Mouse (Mus musculus) gastrocnemius, adult 18-20 months (tissue): ENCODE measurements at regions not wholly inside any gene's neighbourhood (a gene's known extent, or its start where the extent isn't known, plus 50 kb on each side); places are given as distances from the start of the nearest gene placed in this dataset.
A peak's percentile ranks its signal among the peaks of the same experiment; 100 is the strongest.

ENCODE experiments used
- DNase-seq: peaks from one replicate; pipeline ENCODE4 v3.0.0; 2021; ENCODE audit warnings: low spot score

DNA sequence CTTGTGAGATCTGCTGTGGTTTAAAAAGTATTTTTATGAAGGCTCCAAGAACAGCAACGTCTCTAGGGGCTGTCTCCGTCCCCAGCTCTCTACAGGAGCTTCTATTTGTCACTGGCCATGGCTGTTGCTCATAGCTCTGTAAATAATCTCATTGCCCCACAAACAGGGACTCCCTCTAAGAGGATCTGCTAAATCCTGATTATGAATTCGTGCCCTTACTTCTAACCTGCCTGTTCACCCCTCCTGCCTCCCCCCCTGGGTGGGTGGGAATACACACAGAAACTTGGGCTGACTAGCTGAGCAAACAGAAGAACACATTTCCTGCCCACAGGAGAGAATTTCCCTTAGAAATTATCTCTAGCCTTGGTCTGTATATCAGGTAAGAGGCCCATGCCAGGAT is 155.9 kb upstream of the Ncam1 start:
- DNase-seq: no peak

- no peak for DNase-seq
These were observed 151.6 kb upstream of the Ncam1 start for GRCm38 (mm10) chr9:49950321-49950720.

- DNase-seq: no peak
These were observed 149.8 kb upstream of the Ncam1 start for GRCm38 (mm10) chr9:49948546-49948945.

DNA sequence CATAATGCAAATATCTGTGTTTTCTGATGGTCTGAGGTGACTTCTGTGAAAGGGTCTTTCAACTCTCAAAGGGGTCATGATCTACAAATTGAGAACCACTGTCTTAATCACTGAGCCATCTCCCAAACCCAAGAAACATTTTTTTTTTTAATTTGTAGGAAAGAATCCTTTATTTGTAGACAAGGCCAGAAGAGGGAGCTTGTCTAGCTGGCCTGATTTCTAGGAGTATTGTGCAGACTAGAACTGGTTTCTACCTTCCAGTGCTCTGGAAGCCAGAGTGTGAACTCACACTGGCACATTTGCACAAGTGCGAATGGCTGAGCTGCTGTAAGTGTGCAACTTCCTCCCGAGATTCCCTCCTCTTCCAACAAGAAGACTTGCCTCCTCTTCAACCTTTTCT is 148.1 kb upstream of the Ncam1 start:
- no peak for DNase-seq

DNA sequence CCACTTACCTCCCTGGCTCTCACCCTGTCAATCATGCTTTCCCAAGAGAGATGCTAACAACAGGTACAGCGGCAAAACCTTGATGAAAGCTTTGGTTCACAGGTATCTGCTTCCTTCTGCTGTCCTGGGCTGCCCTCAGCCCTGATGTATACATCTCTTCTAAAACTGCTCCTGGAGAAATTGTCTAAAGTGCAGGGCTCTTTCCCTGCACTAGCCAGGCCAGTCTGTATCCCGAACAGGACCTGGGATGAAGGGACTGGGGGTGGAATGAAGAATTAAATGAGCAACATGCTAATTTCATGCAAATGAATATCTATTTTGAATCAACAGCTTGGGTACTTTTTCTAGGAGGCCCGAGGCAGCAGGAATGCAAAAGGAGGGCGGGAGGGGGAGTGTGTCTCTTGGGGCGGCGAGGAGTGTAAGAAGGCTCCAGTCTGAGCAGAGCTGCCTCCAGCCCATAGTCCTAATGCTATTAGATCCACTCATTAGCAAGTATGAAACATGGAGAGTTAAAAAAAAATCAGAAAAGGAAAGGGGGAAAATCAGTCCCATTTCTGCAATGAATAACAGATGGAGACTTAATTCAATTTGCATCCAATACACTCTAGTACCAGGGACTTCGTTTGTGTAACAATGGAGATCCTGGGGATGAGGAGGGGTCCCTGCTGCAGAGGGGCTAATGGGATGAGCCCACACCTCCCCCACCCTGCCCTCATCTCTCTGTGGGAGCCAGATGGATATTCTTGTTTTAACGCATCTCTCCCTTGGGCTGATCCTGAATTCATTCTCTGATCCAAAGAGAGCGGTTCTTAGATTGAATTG is 137.0 kb upstream of the Ncam1 start:
- DNase-seq: no peak

- no peak for DNase-seq
These were observed 129.4 kb upstream of the Ncam1 start for GRCm38 (mm10) chr9:49928041-49928656.

GRCm38 (mm10) chr9:49927281-49927680 is 128.6 kb upstream of the Ncam1 start:
- no peak for DNase-seq

- no peak for DNase-seq
These were observed 127.1 kb upstream of the Ncam1 start for GRCm38 (mm10) chr9:49925796-49926195.

- no peak for DNase-seq
These were observed 125.3 kb upstream of the Ncam1 start for GRCm38 (mm10) chr9:49923981-49924501.

GRCm38 (mm10) chr9:49922770-49923169 is 124.0 kb upstream of the Ncam1 start:
- DNase-seq: no peak

DNA sequence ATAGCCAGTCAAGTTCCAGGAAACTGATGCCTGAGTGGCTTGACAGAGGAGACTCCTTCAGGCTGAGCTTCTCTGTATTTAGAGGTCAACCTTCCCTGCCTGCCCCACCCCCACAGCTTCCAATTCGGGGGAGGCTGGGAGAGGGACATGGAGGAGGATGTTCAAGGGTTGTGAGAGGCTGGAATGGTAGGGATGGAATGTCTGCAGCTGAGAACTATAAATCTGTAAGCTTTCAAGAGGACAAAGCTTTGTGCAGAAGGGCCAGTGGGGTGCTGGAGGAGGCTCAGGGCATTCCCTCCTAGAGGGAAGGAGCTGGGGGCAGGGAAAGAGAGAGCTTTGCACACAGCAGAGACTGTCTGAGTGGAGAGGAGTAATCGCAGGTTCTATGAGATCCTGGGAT is 123.4 kb upstream of the Ncam1 start:
- DNase-seq: no peak

- no peak for DNase-seq
These were observed 122.6 kb upstream of the Ncam1 start for GRCm38 (mm10) chr9:49921306-49921705.

GRCm38 (mm10) chr9:49915046-49915719 is 116.5 kb upstream of the Ncam1 start:
- DNase-seq: no peak

DNA sequence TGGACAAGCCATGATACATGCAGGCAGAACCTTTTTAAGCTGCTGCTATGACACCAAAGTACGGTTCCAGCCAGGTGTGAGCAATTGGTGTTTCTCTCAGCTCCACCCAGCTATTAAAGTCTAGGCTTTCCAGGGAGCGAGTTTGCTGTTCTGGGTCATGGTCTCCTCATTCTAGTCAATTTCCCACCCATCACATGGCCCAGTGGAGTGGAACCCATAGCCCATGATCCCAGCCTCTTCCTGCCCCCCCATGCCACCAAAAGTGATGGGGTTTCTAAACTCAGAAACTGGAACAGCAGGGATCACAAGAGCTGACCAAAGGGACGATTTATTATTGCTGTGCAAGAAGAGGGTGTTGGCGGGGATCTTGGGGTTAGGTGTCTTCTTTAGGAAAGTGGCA is 115.0 kb upstream of the Ncam1 start:
- DNase-seq: no peak

GRCm38 (mm10) chr9:49912306-49912705 is 113.6 kb upstream of the Ncam1 start:
- no peak for DNase-seq

DNA sequence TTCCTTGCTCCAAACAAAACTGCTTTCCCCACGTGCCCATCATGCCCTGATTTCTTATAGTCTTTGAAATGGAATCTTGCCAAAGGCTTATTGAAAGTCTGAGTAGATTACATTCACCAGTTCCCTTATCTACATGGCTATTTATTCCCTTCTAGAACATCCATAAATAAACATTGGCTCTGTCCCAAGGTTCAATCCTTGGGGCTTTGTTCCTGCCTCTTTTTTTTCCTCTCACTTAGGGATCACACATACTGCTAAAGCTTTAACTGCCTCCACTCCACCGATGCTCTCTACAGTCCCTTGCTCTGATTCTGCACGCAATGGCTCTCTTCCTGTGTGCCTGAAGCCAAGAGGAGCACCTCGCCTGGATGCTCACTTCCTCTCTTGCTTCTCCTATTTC is 107.6 kb upstream of the Ncam1 start:
- no peak for DNase-seq

DNA sequence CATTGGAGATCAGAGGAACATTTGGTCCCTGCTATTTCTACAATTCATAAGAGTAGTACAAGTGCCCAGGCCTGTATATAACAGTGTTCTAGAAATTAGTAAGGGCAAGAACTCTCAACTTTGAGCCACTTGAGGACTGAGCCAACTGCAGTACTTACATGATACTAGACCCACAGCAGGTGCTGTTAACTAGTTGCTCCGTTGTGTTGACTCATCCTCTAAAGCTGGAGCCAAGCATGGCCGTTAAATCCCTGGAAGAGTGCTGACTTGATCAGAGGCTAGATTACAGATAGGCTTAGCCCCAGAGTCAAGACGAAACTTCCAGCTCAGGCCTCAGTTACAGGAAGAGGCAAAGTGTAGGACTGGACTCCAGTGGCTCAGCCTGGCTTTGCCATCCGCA is 107.0 kb upstream of the Ncam1 start:
- DNase-seq: no peak

DNA sequence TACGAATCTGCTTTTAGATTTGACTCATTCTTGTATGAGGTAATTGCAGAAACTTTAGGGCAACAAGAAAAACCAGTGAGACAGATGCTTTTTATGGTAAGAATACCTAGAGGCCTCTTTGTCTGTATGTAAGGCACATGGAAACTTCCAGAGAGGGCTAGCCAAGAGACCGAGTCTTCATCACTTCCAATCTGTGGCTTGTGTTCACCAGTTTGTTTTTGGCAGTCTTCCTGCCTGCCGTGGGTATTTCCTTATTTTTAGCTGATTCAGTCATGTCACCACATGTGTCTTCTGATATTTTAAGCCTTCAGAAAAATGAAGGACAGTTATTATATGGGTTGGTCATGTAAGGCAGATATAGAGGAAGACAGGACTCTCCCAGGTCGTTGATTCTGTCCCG is 100.2 kb upstream of the Ncam1 start:
- DNase-seq: no peak

GRCm38 (mm10) chr9:49884516-49885343 is 86.0 kb upstream of the Ncam1 start:
- DNase-seq: peak; percentile 51

- DNase-seq: no peak
These were observed 80.8 kb upstream of the Ncam1 start for GRCm38 (mm10) chr9:49879361-49880128.

- no peak for DNase-seq
These were observed 76.2 kb upstream of the Ncam1 start for GRCm38 (mm10) chr9:49874881-49875280.
